In the genomic region with DNA sequence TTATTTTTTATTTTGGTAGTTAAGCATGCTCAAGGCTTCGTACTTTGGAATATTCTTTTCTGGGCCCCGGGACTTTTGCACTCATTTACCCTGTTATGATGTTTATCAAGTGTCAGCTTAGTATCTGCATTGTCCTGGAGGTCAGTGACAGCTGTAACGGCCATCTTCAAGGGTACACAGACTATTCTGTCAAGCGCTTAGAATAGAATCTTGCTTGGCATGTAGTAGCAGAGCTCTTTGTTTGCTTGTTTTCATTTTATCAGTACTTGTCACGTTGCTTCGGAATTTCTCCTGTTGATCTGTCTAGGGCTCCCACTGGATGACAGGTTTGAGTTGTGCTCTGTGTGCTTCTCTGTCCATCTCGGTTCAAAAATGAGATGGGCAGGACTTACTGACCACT, we compare ENCODE assay signal across 9 mouse cellular contexts. TPM values are rescaled to one million over a fixed set of nuclear protein-coding genes. Genes with fewer than 3 reads are reported as not detected.
DNase-seq lines count a peak whose midpoint lies in the region; ATAC-seq lines count a peak whose summit lies in the region.
"Had no signal": no experiment of that assay in that cellular context is flagged by ENCODE, and none has a peak within 500 bp of the region (broad histone marks: within the 10 kb centered on the region; RNA-seq: fewer than 3 reads in every experiment).

No protein-coding gene starts in this region.

- ATAC-seq in heart, embryonic 11.5 days (replicated peaks; ENCODE audit: insufficient number of reproducible peaks, low FRiP score, low TSS enrichment) = no peak
- ATAC-seq in embryonic facial prominence, embryonic 13.5 days (ENCODE audit: insufficient number of reproducible peaks, insufficient read depth, low FRiP score, low TSS enrichment, low read depth) = no peak
- no peak for ATAC-seq in intestine, embryonic 14.5 days (replicated peaks; ENCODE audit: low FRiP score, low TSS enrichment, low read depth)
- ATAC-seq in midbrain, embryonic 16.5 days = no peak

- 37% methylated on average over 7 of the region's 7 CpGs for WGBS in heart, embryonic 11.5 days (ENCODE audit: insufficient replicate concordance)
- 86% methylated on average over 7 of the region's 7 CpGs for WGBS in embryonic facial prominence, embryonic 13.5 days
- 74% methylated on average over 7 of the region's 7 CpGs for WGBS in intestine, embryonic 14.5 days
- WGBS in midbrain, embryonic 16.5 days = 86% methylated on average over 7 of the region's 7 CpGs

- H3K4me3 ChIP-seq in heart, embryonic 11.5 days (ENCODE audit: low read depth, low read length) = peak overlapping the region; percentile 91
- H3K4me3 ChIP-seq in embryonic facial prominence, embryonic 13.5 days = peak overlapping the region; percentile 87
- peak overlapping the region; percentile 73; the same call in 1 of the 2 replicates for H3K4me3 ChIP-seq in intestine, embryonic 14.5 days (ENCODE audit: low read depth, low read length)
- H3K4me3 ChIP-seq in midbrain, embryonic 16.5 days (ENCODE audit: low read depth, low read length) = no peak overlapping the region

- no peak for DNase-seq in heart, postnatal 14 days
- no peak for DNase-seq in intestine, embryonic 14.5 days (ENCODE audit: low spot score)
- DNase-seq in cerebellum, adult 9-10 months = no peak
- DNase-seq in layer of hippocampus, postnatal 25 days (ENCODE audit: extremely low spot score in 1 of 2, low spot score in 1 of 2) = no peak
- no peak for DNase-seq in lung, postnatal 36 days

- peak overlapping the region; percentile 97 for H3K9ac ChIP-seq in heart, embryonic 11.5 days (ENCODE audit: low read depth, low read length)
- peak overlapping the region; percentile 93 for H3K9ac ChIP-seq in embryonic facial prominence, embryonic 13.5 days
- H3K9ac ChIP-seq in intestine, embryonic 14.5 days (ENCODE audit: low read length) = peak overlapping the region; percentile 81
- no peak overlapping the region for H3K9ac ChIP-seq in midbrain, embryonic 16.5 days (ENCODE audit: low read depth, low read length)

- H3K36me3 ChIP-seq in heart, embryonic 11.5 days (ENCODE audit: control insufficient read depth, insufficient read depth, low read length) = peaks cover 30% of the 10 kb centered on the region
- H3K36me3 ChIP-seq in embryonic facial prominence, embryonic 13.5 days = peaks cover 46% of the 10 kb centered on the region
- H3K36me3 ChIP-seq in intestine, embryonic 14.5 days (ENCODE audit: control insufficient read depth, insufficient read depth, low read length) = peaks cover 46% of the 10 kb centered on the region
- H3K36me3 ChIP-seq in midbrain, embryonic 16.5 days (ENCODE audit: control insufficient read depth, insufficient read depth, low read length) = peaks cover 34% of the 10 kb centered on the region

- H3K9me3 ChIP-seq in heart, embryonic 11.5 days (replicated peaks; ENCODE audit: control insufficient read depth, low read length) = no peaks in the 10 kb centered on the region
- H3K9me3 ChIP-seq in embryonic facial prominence, embryonic 13.5 days = no peaks in the 10 kb centered on the region
- H3K9me3 ChIP-seq in intestine, embryonic 14.5 days (ENCODE audit: control insufficient read depth, low read length) = no peaks in the 10 kb centered on the region
- H3K9me3 ChIP-seq in midbrain, embryonic 16.5 days (replicated peaks; ENCODE audit: control insufficient read depth, low read length, poor library complexity, severe bottlenecking) = no peaks in the 10 kb centered on the region

- H3K4me2 ChIP-seq in heart, embryonic 11.5 days = peak overlapping the region; percentile 86
- peak overlapping the region; percentile 85 for H3K4me2 ChIP-seq in embryonic facial prominence, embryonic 13.5 days
- peak overlapping the region; percentile 88 for H3K4me2 ChIP-seq in intestine, embryonic 14.5 days (ENCODE audit: low read length)
- H3K4me2 ChIP-seq in midbrain, embryonic 16.5 days (ENCODE audit: low read length) = peak overlapping the region; percentile 93

- intact Hi-C loops in heart, postnatal 14 days (cut with DNase I) = loop anchor here (5.0 kb wide), 1 partner anchor 50 kb away; a partner anchor contains a TSS

- H3K27me3 ChIP-seq in heart, embryonic 11.5 days (ENCODE audit: control insufficient read depth, insufficient read depth, low read length) = no peaks in the 10 kb centered on the region
- H3K27me3 ChIP-seq in embryonic facial prominence, embryonic 13.5 days = no peaks in the 10 kb centered on the region
- no peaks in the 10 kb centered on the region for H3K27me3 ChIP-seq in intestine, embryonic 14.5 days (replicated peaks; ENCODE audit: control insufficient read depth, insufficient read depth, low read length)
- H3K27me3 ChIP-seq in midbrain, embryonic 16.5 days (ENCODE audit: control insufficient read depth, insufficient read depth, low read depth, low read length) = no peaks in the 10 kb centered on the region

- H3K4me1 ChIP-seq in heart, embryonic 11.5 days (ENCODE audit: control insufficient read depth, insufficient read depth, low read length) = peaks cover 9% of the 10 kb centered on the region
- peaks cover 15% of the 10 kb centered on the region for H3K4me1 ChIP-seq in embryonic facial prominence, embryonic 13.5 days
- peaks cover 11% of the 10 kb centered on the region for H3K4me1 ChIP-seq in intestine, embryonic 14.5 days (replicated peaks; ENCODE audit: control insufficient read depth, insufficient read depth, low read length)
- H3K4me1 ChIP-seq in midbrain, embryonic 16.5 days (ENCODE audit: control insufficient read depth, insufficient read depth, low read length) = peaks cover 14% of the 10 kb centered on the region

- H3K27ac ChIP-seq in heart, embryonic 11.5 days (ENCODE audit: low read depth, low read length) = peak overlapping the region; percentile 18; the same call in 1 of the 2 replicates
- H3K27ac ChIP-seq in embryonic facial prominence, embryonic 13.5 days = no peak overlapping the region
- no peak overlapping the region for H3K27ac ChIP-seq in intestine, embryonic 14.5 days (ENCODE audit: low read depth)
- no peak overlapping the region for H3K27ac ChIP-seq in midbrain, embryonic 16.5 days (ENCODE audit: low read length)

RNA-seq across cellular contexts. Expression of a gene that starts 1.8 kb away (rescaled TPM):
- polyA plus RNA-seq in heart, embryonic 11.5 days (2014; fragmentation: Nextera tagmentation; extraction: Ambion mirVana) = 33.0 and 39.4 TPM in 2 replicates
- 100 to 1,000 TPM; 184 to 192 TPM for total RNA-seq in heart, postnatal 14 days (2021)
- polyA plus RNA-seq in embryonic facial prominence, embryonic 13.5 days (2015; fragmentation: Nextera tagmentation; extraction: Ambion mirVana) = 45.3 and 47.5 TPM in 2 replicates
- 45.5 TPM in 2 replicates for polyA plus RNA-seq in intestine, embryonic 14.5 days (2014; fragmentation: Nextera tagmentation; extraction: Ambion mirVana)
- polyA plus RNA-seq in midbrain, embryonic 16.5 days (2015; fragmentation: Nextera tagmentation; extraction: Ambion mirVana) = 38.9 and 40.1 TPM in 2 replicates
- 100 to 1,000 TPM; 189 to 212 TPM for total RNA-seq in layer of hippocampus, postnatal 25 days (2021)

RNA-seq across cellular contexts. Expression of a gene that starts 15.0 kb away (rescaled TPM):
- polyA plus RNA-seq in heart, embryonic 11.5 days (2014; fragmentation: Nextera tagmentation; extraction: Ambion mirVana) = 66.7 and 71.0 TPM in 2 replicates
- 10 to 100 TPM; 80.3 to 85.0 TPM for total RNA-seq in heart, postnatal 14 days (2021)
- 82.6 and 87.1 TPM in 2 replicates for polyA plus RNA-seq in embryonic facial prominence, embryonic 13.5 days (2015; fragmentation: Nextera tagmentation; extraction: Ambion mirVana)
- polyA plus RNA-seq in intestine, embryonic 14.5 days (2014; fragmentation: Nextera tagmentation; extraction: Ambion mirVana) = 91.1 and 91.7 TPM in 2 replicates
- 47.0 TPM in 2 replicates for polyA plus RNA-seq in midbrain, embryonic 16.5 days (2015; fragmentation: Nextera tagmentation; extraction: Ambion mirVana)
- 10 to 100 TPM; 47.6 to 59.2 TPM for total RNA-seq in layer of hippocampus, postnatal 25 days (2021)

RNA-seq across cellular contexts. Expression of a gene that starts 23.6 kb away (rescaled TPM):
- polyA plus RNA-seq in heart, embryonic 11.5 days (2014; fragmentation: Nextera tagmentation; extraction: Ambion mirVana) = not detected in 2 replicates
- total RNA-seq in heart, postnatal 14 days (2021) = not detected
- not detected in 2 replicates for polyA plus RNA-seq in embryonic facial prominence, embryonic 13.5 days (2015; fragmentation: Nextera tagmentation; extraction: Ambion mirVana)
- not detected in 2 replicates for polyA plus RNA-seq in intestine, embryonic 14.5 days (2014; fragmentation: Nextera tagmentation; extraction: Ambion mirVana)
- polyA plus RNA-seq in midbrain, embryonic 16.5 days (2015; fragmentation: Nextera tagmentation; extraction: Ambion mirVana) = 0.58 and 0.89 TPM in 2 replicates
- total RNA-seq in layer of hippocampus, postnatal 25 days (2021) = not detected
- total RNA-seq: left cerebral cortex, postnatal 36 days had no signal

RNA-seq across cellular contexts. Expression of a gene that starts 27.1 kb away (rescaled TPM):
- polyA plus RNA-seq in heart, embryonic 11.5 days (2014; fragmentation: Nextera tagmentation; extraction: Ambion mirVana) = 35.5 and 37.2 TPM in 2 replicates
- 10 to 100 TPM; 18.6 to 23.6 TPM for total RNA-seq in heart, postnatal 14 days (2021)
- polyA plus RNA-seq in embryonic facial prominence, embryonic 13.5 days (2015; fragmentation: Nextera tagmentation; extraction: Ambion mirVana) = 99.9 and 107 TPM in 2 replicates
- polyA plus RNA-seq in intestine, embryonic 14.5 days (2014; fragmentation: Nextera tagmentation; extraction: Ambion mirVana) = 50.6 and 54.6 TPM in 2 replicates
- polyA plus RNA-seq in midbrain, embryonic 16.5 days (2015; fragmentation: Nextera tagmentation; extraction: Ambion mirVana) = 242 and 267 TPM in 2 replicates
- 100 to 1,000 TPM; 198 to 220 TPM for total RNA-seq in layer of hippocampus, postnatal 25 days (2021)

RNA-seq across cellular contexts. Expression of a gene that starts 40.1 kb away (rescaled TPM):
- polyA plus RNA-seq in heart, embryonic 11.5 days (2014; fragmentation: Nextera tagmentation; extraction: Ambion mirVana) = 0.27 TPM in 2 replicates
- under 1 TPM in 1 of 2 experiments, not detected in 1; 0.14 TPM for total RNA-seq in heart, postnatal 14 days (2021)
- 0.10 TPM in 1 of 2 replicates, not detected in the other for polyA plus RNA-seq in embryonic facial prominence, embryonic 13.5 days (2015; fragmentation: Nextera tagmentation; extraction: Ambion mirVana)
- polyA plus RNA-seq in intestine, embryonic 14.5 days (2014; fragmentation: Nextera tagmentation; extraction: Ambion mirVana) = 0.07 TPM in 1 of 2 replicates, not detected in the other
- 0.09 and 0.14 TPM in 2 replicates for polyA plus RNA-seq in midbrain, embryonic 16.5 days (2015; fragmentation: Nextera tagmentation; extraction: Ambion mirVana)
- under 1 TPM; 0.22 to 0.26 TPM for total RNA-seq in layer of hippocampus, postnatal 25 days (2021)
